Mouse (Mus musculus): Measurements from ENCODE around the gene Rps18.
A peak's percentile ranks its signal among the peaks of the same experiment; 100 is the strongest.
"Not testable (repeated sequence)": the region's sequence is repeated elsewhere in the genome, so short reads cannot be mapped to it uniquely, and the experiment has no call there.

Rps18 gene

GRCm38 (mm10) chr17:33919351-33920281, 36.2 kb downstream of the Rps18 start:
- peak; percentile 66 to 78 for DNase-seq

- no peak for DNase-seq
These were observed 37.3 kb downstream of the Rps18 start for GRCm38 (mm10) chr17:33918293-33919203.

DNA sequence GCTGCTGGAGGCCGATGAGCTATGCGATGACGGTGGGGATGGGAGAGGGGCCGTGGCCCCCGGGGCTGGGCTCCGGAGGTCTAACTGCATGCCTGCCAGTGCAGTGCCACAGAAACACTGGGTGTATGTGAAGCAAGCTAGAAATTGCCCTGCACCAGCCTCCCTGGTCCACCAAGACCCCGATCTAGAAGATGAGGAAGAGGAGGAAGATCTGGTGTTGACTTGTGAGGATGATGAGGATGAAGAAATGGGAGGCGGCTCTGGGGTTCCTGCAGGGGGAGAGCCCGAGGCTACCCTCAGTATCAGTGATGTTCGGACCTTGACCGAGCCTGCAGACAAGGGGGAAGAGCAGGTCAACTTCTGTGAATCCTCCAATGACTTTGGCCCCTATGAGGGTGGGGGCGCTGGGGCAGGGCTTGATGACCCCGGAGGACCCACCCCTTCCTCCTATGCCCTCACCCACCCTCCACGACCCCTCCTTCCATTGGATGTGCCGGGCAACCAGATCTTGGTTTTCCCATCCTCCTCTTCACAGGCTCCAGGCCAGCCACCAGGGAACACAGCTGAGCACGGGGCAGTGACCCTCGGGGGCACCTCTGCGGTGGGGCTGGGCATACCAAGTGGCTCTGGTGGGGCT, 38.0 kb downstream of the Rps18 start:
- DNase-seq = peak in 1 of 2 experiments; percentile 18

DNA sequence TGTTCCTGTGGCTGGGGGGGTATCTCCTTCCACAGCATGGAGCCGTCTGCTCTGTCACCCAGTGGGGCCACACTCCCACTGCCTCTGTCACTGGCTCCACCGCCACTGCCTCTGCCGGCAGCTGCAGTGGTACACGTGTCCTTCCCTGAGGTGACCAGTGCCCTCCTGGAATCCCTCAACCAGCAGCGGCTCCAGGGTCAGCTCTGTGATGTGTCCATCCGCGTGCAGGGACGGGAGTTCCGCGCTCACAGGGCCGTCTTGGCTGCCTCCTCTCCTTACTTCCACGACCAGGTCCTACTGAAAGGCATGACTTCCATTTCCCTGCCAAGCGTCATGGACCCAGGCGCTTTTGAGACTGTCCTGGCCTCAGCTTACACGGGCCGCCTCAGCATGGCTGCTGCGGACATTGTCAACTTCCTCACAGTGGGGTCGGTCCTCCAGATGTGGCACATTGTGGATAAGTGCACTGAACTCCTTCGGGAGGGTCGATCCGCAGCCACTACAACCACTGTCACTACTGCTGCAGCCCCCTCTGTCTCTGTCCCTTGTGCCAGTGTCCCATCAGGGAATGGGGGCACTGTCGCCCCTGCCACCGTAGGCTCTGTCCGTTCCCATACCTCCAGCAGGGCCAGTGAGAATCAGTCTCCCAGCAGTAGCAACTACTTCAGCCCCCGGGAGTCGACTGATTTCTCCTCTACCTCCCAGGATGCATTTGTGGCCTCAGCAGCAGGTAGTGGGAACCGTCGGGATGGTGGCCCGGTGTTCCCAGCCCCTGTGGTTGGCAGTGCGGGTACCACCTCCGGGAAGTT, 38.8 kb downstream of the Rps18 start:
- DNase-seq = peak in 1 of 2 experiments; percentile 26

GRCm38 (mm10) chr17:33916294-33916693, 39.5 kb downstream of the Rps18 start:
- no peak for DNase-seq

DNA sequence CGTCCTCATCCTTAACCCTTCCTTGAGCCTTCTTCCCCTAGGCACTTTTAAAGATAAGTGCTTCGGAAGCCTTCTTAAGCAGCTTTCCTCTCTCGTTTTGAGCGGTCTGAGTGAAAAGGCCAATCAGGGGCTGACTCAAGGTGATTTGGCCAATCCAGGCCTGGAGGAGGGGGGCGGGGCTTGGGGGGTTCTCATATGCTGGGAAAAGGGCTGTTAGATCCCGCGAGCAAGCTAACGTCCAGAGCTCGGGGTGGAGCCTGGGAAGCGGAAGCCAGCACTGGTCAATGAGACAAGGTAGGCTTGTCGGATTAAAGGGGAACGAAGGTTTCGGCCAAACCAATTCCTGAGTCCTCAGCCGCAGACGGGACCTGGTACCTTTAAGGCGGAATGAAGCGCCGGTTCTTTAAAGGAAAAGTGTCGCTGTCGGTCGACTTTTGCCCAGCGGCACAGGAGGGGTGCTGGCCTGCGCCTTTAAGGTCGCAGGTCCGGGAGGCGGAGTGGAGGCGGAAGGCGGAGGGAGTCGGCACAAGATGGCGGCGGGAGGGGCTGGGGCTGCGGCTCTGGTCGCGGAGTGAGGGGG, 40.0 kb downstream of the Rps18 start, which contains the start of the genes Tapbp and Zbtb22:
Tapbp (plus strand) TSS at position 229 of the 580 bp plus-strand sequence.
Zbtb22 (plus strand) TSS at position 234 of the 580 bp plus-strand sequence.
- peak; percentile 98 to 99 for DNase-seq

DNA sequence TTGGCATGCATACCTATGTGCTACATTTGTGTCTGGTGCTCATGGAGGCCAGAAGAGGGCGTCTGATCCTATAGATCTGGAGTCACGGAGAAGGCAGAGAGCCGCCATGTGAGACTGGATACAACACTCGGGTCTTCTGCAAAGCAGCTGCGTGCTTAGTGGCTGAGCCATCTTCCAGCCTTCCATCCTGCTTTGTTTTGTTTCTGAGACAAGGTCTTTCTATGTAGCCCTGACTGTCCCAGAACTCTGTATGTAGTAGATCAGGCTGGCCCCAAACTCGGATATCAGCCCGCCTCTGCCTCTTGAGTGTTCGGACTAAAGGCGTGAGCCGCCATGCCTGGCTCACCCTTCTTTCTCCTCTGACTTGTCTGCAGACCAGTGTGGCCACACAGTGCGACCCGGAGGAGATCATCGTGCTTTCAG, 40.8 kb downstream of the Rps18 start:
- no peak for DNase-seq

GRCm38 (mm10) chr17:33913905-33914304, 41.9 kb downstream of the Rps18 start:
- DNase-seq = no peak

- DNase-seq = no peak
These were observed 42.5 kb downstream of the Rps18 start for GRCm38 (mm10) chr17:33913264-33913663.

GRCm38 (mm10) chr17:33911813-33912414, 43.9 kb downstream of the Rps18 start:
- no peak for DNase-seq

DNA sequence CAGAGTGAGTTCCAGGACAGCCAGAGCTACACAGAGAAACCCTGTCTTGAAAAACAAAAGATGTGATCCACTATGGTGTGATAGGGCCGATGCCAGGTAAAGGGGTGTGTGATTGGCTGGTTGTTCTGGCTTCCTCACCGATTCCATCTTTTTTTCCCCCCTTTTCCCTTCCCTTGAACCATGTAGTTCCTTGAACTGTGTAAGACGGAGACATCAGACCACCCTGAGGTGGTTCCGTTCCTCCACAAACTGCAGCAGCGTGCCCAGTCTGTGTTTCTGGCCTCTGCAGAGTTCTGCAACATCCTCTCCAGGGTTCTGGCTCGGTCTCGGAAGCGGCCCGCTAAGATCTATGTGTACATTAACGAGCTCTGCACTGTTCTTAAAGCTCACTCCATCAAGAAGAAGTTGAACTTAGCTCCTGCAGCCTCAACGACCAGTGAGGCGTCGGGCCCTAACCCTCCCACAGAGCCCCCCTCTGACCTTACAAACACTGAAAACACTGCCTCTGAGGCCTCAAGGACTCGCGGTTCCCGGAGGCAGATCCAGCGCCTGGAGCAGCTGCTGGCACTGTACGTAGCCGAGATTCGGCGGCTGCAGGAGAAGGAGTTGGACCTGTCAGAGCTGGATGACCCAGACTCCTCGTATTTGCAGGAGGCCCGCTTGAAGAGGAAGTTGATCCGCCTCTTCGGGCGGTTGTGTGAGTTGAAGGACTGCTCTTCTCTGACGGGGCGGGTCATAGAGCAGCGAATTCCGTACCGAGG, 44.6 kb downstream of the Rps18 start:
- no peak for DNase-seq

DNA sequence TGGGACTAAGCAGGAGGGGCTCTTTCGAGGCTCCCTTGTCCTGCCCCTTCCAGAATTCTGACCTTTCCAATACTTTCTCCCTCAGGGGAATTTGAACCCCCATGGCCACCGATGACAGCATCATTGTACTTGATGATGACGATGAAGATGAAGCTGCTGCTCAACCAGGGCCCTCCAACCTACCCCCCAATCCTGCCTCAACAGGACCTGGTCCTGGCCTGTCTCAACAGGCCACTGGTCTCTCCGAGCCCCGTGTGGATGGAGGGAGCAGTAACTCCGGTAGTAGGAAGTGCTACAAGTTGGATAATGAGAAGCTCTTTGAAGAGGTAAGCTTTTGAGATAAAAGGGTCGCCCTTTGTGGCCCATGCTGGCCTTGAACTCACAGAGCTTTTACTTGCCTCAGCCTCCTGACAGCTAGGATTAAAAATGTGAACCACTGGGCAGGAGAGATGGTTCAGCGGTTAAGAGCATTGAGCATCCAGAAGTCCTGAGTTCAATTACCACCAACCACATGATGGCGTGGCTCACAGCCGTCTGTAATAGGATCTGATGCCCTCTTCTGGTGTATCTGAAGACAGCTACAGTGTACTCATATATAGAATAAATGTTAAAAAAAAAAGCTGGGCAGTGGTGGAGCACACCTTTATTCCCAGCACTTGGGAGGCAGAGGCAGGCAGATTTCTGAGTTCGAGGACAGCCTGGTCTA, 45.3 kb downstream of the Rps18 start:
- DNase-seq = no peak

DNA sequence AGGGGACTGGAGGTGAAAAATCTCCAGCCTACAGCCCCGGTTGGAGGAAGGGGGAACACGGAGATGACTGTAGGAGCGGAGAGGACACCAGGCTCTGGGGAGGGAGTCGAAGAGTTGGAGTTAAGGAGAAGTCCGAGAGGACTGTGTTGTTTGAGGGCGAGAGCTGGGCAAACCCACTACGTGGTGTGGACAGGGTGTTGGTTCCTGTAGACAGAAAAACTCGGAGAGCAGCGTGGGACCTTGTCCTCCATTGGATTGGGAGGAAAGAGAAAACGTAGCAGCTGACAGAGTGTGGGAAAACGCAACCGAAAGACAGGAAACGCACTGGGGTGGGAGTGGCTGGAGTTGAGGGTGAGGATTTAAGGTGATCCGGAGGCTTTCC, 45.9 kb downstream of the Rps18 start:
- no peak for DNase-seq

DNA sequence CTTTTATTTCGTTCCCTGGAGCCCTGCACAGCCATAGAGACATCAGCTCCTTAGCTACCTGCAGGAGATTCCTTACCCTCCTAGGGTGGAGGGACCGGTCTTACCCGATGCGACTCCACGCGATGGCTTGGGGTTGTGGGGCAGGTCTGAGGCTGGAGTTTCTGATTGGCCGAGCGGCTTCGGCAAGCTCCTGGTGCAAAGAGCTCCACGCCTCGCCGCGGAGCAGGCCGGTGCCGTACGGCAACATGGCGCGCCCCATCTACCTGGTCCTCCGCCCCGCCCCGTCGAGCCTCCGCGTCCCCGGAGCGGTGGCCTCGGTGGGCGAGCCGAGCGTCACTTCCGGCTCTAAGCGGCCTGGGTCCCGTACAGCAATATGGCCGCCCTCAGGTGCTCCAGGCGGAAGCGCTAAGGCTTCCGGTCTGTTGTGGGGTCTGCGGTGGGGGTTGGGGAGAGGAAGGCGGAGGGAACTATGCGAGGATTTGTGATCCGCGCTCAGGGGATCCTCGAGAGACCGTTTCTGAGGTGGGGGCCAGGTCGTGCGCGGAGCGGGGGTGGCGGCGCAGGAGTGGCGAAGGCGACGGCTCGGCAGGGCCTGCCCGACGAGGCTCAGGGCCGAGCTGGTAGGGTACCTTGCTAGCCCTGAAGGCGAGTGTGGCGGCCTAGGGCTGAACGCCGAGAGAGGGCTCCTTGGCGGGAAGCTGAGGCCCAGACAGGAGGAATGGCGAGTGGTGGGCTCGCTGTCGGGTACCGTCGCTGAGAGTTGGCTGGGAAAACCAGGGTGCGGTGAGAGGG, 46.5 kb downstream of the Rps18 start, which contains the start of gene Daxx:
Daxx (plus strand) TSS at position 338 of the 792 bp plus-strand sequence.
- DNase-seq = peak; percentile 98 to 99

DNA sequence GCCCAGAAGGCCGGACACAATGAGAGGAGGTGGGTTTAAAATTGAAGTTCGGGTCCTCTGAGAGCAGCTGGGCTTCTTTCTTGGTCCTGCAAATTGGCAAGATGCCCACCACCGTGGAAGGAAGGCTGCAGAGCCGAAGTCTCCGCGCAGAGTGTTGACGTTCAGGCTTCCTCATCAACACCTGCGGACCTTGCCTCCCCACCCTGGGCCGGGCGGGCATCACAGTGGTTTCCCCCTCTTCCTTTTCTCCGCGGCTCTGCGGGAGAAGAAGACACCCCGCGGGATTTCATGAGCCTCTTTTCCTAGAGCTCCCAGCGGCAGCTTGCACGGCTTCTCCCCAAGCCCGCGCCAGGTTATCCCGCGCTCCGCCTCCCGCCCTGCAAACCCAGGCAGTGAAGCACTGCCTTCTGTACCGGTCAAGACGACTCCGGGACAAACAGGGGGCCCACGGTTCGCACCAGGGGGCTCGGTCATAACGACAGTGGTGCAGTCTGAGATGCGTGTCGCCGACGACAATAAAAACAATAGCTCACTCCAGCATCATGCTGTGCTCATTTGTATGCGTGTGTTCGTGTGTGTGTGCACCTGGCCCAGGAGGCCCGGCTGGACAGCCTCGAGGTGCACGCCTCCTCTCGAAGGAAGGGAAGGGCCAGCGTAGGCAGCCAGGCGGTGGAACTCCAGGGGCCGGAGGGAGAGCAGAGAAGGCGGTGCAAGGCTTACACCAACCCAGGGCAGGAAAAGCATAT, 47.3 kb downstream of the Rps18 start:
- DNase-seq = peak; percentile 75 to 84

- not testable (repeated sequence) for DNase-seq
These were observed 51.0 kb downstream of the Rps18 start, which contains the start of gene Platr17 for GRCm38 (mm10) chr17:33904835-33905234. Gene Platr17 (plus strand): TSS chr17:33905135.

GRCm38 (mm10) chr17:33903911-33904651, 51.7 kb downstream of the Rps18 start:
- DNase-seq = not testable (repeated sequence)
